Mouse (Mus musculus) retina, adult 2 months (tissue): ENCODE results near the gene Eef1b2.

Experiments
- DNase-seq: peaks from one replicate; pipeline ENCODE4 v3.0.0-alpha.2; 2012; ENCODE audit warnings: low read depth, low spot score

The Eef1b2 gene

GRCm38 (mm10) chr1:63192306-63193065, 15.9 kb downstream of the Eef1b2 start:
- no peak for DNase-seq

- no peak for DNase-seq
These were observed 19.4 kb downstream of the Eef1b2 start for GRCm38 (mm10) chr1:63195848-63196512.

- no peak for DNase-seq
These were observed 22.8 kb downstream of the Eef1b2 start for GRCm38 (mm10) chr1:63199387-63199786.

- DNase-seq, result no peak
These were observed 23.7 kb downstream of the Eef1b2 start for GRCm38 (mm10) chr1:63200322-63200721.

DNA sequence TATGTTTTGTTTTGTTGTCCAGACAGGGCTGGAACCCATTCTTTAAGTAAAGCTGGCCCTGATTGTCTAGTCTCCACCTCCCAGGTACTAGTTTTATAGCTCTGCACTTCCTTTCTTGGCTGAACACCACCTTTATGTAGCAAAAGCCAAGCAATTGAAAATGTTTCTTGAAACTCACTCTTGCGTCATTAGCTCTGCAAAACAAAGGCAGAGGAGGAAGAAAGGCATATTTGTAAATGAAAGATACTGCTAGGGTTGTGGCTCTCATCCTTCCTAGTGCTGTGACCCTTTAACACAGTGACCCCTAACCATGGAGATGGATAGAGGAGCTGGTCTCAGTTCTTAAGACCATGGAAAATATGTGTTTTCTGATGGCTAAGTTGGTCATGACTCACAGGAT, 25.0 kb downstream of the Eef1b2 start:
- DNase-seq, result no peak

GRCm38 (mm10) chr1:63203471-63203870, 26.8 kb downstream of the Eef1b2 start:
- no peak for DNase-seq

GRCm38 (mm10) chr1:63203950-63204659, 27.5 kb downstream of the Eef1b2 start:
- no peak for DNase-seq

DNA sequence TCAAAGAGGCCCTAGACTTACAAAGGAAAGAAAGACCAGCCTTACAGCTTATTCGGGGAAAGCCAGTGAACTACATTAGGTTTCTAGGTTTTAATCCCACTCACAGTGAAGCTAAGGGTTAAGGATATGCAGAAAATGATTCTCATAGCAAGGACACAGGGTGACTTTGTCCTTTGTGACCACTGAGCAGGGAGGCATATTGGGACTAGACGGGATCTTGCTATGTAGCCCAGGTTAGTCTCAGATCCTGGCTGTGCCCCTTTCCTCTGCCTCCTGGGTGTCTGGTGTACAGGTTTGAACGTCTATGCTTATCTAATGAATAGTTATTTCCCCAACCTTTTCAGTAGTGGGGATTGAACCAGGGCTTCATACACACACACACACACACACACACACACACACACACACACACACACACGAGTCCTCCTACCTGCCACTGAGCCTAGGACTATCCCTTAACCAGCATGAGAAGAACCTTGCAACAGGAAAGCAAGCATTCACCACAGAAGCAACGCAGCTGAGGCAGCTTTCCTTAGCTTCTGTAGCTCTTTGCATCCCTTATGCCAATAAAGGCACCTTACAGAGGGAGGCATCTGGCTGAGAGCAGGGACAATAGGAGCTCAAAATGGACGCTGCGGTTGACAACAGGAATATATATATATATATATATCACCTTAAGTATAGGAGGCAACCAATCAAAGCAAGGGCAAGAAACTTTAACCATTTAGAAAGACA, 28.2 kb downstream of the Eef1b2 start:
- DNase-seq, result no peak

DNA sequence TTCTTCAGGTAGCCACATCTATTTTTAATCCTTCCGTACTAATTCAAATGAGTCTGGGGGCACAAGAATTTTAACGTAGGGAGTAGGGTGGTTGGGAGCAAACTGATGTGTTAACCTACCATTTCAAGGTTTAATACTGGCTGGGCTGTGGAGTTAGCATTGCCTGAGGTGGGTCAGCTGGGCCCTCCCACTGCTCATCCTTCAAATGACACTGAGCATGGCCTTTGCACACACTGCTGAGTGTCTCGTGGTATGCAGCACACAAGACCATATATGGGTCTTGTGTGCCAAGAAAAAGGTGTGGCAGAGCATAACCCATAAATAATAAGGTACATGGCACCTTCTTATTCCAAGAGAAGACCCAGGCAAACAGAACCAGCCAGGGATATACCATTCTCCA, 31.0 kb downstream of the Eef1b2 start:
- no peak for DNase-seq

DNA sequence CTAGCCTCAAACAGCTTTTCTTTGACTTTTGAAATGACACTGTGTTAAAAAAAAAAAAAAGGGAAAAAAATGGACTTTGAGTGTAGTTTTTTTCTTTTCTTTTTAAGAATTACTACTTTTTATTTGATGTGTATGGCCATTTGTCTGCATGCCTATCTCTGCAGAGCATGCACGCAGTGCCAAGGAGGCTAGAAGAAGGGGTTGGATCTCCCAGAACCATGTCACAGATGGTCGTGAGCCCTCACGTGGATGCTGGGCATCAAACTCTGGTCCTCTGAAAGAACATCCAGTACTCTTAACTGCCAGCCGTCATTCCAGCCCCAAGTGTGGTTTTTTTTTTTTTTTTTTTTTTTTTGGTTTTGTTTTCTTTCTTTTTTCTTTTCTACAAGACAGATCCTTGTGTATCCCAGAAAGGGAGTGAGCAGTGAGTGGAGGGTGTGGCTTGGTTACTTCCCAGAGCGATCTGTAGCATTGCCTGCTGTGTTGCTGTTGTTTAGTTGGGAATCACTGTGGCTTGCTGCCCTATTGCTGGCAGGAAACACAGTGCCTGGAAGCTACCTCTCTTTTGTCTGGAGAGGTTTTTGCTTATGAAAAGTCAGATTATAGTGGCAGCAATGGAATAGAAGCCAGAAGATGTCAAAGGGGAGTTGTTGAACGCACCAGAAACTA, 33.4 kb downstream of the Eef1b2 start:
- DNase-seq, result no peak

GRCm38 (mm10) chr1:63213478-63214270, 37.0 kb downstream of the Eef1b2 start:
- no peak for DNase-seq

DNA sequence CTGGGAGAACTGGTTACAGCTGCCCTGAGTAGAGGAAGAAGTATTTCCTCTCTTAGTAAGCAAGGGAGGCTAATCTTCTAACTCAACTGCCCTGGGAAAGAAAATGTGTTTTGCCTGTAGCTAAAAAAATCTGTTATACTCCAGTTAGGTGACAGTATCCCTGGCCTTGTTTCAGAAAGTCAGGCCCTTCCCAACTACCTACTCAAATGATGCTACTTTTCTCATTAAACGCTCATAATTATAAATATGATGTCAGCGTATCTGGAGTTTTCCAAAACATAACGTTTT, 37.6 kb downstream of the Eef1b2 start, which contains the start of gene Gpr1:
Gene Gpr1, minus strand, starts transcription at position 273 of the 288 bp plus-strand sequence.
- no peak for DNase-seq

DNA sequence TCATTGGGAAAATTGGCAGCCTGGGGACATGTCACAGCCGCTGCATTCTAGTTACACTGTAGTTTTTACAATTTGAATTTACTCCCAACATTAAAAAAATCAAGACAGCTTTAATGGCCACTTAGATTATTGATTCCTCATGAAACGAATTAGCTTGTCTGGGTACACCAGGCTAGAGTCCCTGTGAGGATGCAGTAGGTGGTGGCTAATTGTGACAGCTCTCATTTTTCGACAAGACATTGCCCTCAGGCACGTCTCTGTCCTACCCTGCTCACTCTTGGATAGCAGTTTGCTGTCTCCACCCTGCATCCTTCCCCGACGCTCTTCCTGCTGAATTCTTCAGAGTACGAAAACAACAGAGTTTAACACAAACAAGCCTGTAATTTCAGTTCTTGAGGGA, 38.0 kb downstream of the Eef1b2 start:
- DNase-seq, result no peak

GRCm38 (mm10) chr1:63219277-63219676, 42.7 kb downstream of the Eef1b2 start:
- no peak for DNase-seq

- DNase-seq, result no peak
These were observed 48.4 kb downstream of the Eef1b2 start for GRCm38 (mm10) chr1:63225009-63225408.

DNA sequence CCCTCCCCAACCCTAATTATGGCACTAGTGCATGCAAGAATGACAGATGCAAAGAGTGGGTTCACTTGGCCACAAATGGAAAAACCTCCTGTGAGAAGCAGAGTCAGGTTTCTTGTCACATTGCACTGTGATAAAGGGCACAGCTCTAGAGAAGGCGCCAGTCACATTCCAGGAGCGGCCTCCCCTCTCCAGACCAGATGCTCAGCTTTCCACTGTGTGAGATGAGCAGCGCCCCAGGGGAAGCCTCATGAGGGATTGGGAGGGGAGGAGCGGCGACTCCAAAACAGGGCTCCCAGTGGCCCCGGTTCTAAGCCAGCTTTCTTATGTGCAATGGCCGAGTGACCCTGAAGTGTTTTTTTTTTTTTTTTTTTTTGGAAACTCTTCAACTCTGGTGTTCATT, 49.3 kb downstream of the Eef1b2 start:
- DNase-seq, result no peak

DNA sequence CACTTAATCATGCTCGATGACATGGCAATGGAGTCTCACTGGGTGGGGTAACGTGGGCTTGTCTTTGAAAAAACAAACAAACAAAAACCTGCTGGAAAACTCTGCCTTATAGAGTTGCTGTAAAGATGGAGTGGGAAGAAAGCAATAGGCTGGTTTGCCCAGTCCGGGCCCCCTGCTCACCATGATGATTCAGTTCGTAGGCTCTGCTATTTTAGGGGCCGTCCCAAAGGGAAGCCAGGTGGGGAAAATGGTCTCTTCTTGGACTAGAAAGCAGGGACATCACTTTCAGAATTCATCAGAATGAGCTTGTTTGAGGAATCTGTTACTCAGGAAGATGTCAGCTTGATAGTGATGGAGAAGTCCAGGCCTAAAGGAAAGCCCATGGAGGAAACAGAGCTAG, 50.6 kb downstream of the Eef1b2 start:
- DNase-seq, result no peak
